Mouse (Mus musculus) left cerebral cortex, postnatal 25 days (tissue): ENCODE data around the gene Dnajc6. TPM values are rescaled to one million over a fixed set of nuclear protein-coding genes. Genes with fewer than 3 reads are reported as not detected.

ENCODE experiments used
- DNase-seq, 2 experiments: peaks; one replicate each; pipeline ENCODE4 v3.0.0; 2022; ENCODE audit warnings: low spot score in 2 of 2, mixed read lengths in 1 of 2
- intact Hi-C: fragments of 180-260 bp; cut with DNase I; formaldehyde crosslinking; loops from one replicate; pipeline ENCODE4 v1.15.1; 2025
- total RNA-seq, 2 experiments: library from RNA; stranded (reverse); gene quantifications; 2 replicates each; pipeline ENCODE4 v1.2.3; 2021

Gene Dnajc6
- total RNA-seq, 2 experiments from 2014 or later: 306 to 342 TPM

- DNase-seq: peak; percentile 35 to 61
- intact Hi-C loops: no loop called here
These were observed 55.9 kb downstream of the Dnajc6 start for GRCm38 (mm10) chr4:101552372-101552771.

DNA sequence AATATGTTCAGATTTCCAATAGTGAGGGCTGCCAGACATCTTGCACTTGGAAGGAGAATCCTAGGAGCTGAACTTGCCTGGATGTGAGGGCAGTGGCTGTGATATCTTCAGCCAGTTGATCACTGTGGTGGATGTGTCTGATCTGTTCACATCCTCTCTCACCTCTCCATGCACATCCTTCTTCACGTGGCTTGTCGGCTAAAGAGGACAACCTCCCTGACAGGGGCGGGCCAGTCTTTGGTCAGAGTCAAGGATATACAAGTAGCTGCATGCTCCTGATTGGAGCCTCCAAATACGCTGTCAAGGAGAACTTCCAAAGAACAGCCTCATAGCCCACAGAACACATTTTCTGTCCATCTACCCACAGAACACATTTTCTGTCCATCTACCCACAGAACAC lies 58.6 kb downstream of the Dnajc6 start:
- intact Hi-C loops: no loop called here

GRCm38 (mm10) chr4:101560137-101560536 lies 63.7 kb downstream of the Dnajc6 start:
- DNase-seq: no peak
- intact Hi-C loops: no loop called here

More for the DNA sequence above, 58.6 kb downstream of the Dnajc6 start:
- peak in 1 of 2 experiments; percentile 25 for DNase-seq

DNA sequence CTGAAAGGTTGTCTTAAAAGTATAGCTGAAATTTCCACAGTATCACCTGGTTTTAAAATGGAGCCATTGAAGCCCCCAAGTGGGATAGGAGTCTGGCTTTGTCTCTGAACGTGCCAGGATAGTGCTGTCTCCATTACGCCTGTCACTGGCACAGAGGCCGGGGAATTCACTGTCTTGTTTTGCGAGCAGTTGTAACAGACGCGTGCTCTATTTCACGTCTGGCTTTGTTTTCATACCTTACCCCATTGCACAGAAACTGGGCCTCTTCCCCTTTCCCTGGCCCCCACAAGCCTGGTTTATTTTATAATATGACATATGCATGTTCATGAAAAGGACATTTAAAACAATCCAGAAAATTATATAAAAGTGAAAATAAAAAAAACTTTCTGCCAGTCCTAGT lies 66.4 kb downstream of the Dnajc6 start:
- intact Hi-C loops: no loop called here

DNA sequence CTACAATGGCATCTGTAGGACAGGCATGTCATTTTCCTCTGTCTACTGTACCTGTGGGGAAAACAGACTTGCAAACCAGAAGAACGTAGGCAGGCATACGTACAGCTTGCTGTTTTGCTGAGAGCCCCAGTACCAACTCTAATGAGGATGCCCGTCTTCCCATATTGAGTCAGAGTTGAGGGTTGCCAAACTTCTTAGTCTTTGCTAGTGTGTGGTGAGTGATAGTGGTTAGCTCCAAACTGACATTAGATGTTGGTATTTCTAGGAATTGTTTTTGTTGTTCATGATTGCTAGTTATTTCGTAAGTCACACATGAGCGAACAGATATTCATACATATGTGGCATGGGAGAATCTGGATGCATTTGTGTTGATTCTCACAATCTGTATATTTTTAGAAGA lies 67.2 kb downstream of the Dnajc6 start:
- intact Hi-C loops: no loop called here
- DNase-seq: no peak

More for the DNA sequence above, 66.4 kb downstream of the Dnajc6 start:
- no peak for DNase-seq

DNA sequence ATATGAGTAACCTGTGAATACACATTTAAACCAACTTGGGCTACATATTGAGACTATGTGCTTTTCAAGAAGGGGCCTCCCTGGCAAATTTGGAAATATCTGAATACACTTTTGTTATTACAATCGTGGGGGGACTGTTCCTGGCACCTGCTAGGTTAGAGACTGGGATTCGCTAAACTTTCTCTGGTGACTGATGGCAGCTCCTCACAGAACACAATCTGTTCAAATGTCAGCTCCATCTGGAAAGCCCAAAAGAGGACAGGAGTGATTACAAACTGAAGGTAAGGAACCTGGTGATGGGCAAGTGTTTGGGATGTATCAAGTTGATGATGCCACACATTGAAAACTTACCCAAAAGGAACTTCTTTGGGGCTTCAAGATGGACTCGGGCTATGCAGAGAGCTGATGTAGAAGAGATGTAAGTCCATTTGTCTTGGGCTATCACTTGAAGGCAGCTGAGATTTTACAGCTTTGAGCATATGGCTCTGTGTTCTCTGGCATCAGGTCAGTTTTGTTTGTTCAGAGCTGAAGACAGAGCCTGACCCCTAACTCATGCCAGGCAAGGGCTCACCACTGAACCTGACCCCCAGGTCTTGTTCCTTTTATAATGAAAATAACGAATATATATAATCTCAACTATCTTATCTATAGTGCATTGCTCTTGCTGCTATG lies 68.4 kb downstream of the Dnajc6 start:
- intact Hi-C loops: no loop called here
- no peak for DNase-seq

GRCm38 (mm10) chr4:101569076-101569475 lies 72.6 kb downstream of the Dnajc6 start:
- DNase-seq: no peak
- intact Hi-C loops: no loop called here

DNA sequence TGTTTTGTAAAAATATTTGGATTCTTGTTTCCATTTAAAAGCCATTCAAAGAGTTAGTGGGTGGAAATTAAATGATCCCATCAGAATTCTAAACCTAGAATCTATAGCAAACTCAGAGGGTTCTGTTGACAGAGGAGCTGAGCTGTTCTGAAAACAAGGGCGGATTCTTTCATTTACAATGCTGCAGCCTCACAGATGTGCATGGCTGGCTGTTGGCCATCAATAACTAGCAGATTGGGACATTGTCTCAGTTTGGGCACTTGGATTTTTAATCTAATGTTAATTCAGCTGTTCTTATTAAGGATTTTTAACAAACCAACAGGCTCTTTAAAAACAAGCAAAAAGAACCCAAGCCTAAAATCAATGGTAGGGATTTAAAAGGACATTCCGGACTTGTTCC lies 75.7 kb downstream of the Dnajc6 start:
- intact Hi-C loops: no loop called here
- DNase-seq: no peak

- intact Hi-C loops: no loop called here
- no peak for DNase-seq
These were observed 78.9 kb downstream of the Dnajc6 start for GRCm38 (mm10) chr4:101575307-101575706.

DNA sequence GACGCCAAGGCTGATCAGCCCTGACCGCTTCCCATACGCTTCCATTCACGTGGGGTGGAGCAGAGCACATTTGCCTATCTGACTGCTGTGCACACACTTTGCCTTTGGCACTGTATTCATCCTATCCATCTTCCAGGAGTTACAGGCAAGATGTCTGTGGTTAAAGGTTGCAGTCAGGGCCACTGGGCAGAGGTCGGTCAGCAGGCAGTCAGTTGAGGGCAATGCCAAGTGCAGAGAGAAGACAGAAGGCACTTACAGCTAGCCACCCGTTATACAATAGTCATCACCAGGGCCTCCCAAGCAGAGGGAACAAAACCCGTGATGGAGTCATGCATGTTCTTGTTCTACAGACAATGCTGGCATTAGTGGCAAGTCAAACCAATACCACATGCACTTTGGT lies 82.3 kb downstream of the Dnajc6 start:
- DNase-seq: no peak
- intact Hi-C loops: no loop called here

- DNase-seq: peak in 1 of 2 experiments; percentile 36
- intact Hi-C loops: no loop called here
These were observed 83.1 kb downstream of the Dnajc6 start for GRCm38 (mm10) chr4:101579517-101579916.

GRCm38 (mm10) chr4:101581156-101581555 lies 84.7 kb downstream of the Dnajc6 start:
- no peak for DNase-seq
- intact Hi-C loops: no loop called here

DNA sequence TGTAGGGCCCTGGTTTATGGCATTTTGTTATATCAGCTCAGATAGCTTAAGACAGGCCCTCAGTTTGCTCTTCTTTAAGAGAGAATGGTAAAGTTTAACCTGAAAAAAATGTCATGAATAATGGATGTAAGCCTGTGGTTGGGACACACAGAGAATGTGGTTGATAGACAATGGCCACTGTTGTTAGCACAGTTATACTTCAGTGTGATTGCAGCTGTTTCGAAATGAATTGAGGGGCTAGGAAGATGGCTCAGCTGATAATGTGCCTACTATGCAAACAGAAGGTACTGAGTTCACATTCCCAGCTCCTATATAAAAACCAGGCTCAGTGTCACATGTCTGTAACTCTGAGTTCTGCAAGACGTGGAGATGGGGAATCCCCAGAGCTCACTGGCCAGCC lies 86.4 kb downstream of the Dnajc6 start:
- no peak for DNase-seq
- intact Hi-C loops: no loop called here

DNA sequence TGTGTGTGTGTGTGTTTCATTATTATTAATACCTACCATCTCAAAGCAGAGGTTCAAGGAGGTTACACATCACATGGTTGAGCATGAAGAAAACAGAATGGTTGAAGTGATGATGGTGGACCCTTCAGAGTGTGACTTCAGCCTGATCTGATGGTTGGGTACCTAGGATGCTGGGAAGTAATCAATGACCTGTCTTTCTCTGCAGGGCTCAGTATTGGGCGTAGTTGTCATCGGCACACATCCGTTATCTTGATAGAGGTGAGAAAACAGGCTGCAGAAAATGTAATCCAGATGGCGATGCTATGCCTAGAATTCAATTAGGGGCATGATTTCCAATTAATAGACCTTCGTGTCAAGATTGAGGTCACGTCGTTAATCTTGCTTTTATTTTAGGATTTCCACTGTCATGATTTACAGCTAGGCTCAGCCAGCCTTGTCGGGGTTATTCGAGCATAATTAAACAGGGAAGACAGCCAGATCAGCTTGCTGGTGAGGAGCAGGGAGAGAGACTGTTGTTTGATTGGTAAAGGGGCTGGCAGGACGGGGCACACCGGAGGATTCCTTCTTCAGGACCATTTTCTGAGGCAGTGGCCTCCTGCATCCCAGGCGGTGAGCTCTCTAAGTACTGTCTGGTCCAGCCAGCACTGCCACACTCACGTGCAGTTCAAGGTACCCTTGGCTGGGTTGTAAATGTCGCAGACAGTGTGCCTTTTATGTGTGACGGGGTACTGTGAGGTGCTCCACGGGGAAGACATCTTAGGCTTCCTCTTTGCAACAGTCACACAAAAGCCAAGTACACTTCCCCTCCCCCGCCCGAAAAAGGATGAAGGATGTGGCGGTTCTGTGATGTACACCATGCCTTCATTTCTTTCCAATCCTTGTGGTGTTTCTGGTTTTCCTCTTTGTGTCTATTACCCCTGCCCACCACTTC lies 88.3 kb downstream of the Dnajc6 start:
- no peak for DNase-seq
- intact Hi-C loops: no loop called here

GRCm38 (mm10) chr4:101585455-101586184 lies 89.2 kb downstream of the Dnajc6 start:
- intact Hi-C loops: no loop called here
- no peak for DNase-seq

- peak; percentile 50 to 67 for DNase-seq
- intact Hi-C loops: no loop called here
These were observed 92.5 kb downstream of the Dnajc6 start for GRCm38 (mm10) chr4:101588932-101589331.

DNA sequence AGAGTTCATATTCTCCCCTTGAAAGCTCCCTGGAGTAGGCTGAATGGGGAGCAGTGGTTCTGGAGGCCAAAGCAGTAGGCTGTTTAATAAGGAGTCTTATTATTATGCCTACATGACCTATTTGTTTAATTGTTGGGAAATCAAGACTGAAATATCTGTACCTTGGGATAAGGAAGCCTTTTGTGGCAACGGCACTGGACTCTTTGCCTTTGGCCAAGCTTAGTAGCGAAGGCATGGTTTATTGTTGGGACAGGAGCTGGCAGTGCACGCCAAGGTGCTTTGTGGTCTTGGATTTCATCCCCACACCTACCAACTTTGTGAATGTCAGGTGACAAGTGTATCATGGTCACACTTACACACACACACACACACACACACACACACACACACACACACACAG lies 93.3 kb downstream of the Dnajc6 start:
- DNase-seq: no peak
- intact Hi-C loops: no loop called here

DNA sequence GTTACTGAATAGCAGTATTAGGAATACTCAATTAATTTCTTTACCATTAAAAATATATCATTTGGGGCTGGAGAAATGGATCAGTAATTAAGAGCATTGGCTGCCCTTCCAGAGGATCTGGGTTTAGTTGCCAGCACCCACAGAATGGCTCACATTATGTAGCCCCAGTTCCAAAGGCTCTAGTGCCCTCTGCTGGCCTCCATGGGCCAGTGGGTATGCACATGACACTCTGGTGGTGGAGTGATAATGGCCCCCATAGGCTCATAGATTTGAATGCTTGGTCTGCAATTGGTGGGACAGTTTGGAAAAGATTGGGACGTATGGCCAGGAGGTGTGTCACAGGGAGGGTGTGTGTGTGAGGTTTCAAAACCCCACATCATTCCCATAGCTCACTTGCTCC lies 95.0 kb downstream of the Dnajc6 start:
- intact Hi-C loops: no loop called here
- DNase-seq: no peak

- intact Hi-C loops: no loop called here
- DNase-seq: no peak
These were observed 96.0 kb downstream of the Dnajc6 start for GRCm38 (mm10) chr4:101592466-101592865.

DNA sequence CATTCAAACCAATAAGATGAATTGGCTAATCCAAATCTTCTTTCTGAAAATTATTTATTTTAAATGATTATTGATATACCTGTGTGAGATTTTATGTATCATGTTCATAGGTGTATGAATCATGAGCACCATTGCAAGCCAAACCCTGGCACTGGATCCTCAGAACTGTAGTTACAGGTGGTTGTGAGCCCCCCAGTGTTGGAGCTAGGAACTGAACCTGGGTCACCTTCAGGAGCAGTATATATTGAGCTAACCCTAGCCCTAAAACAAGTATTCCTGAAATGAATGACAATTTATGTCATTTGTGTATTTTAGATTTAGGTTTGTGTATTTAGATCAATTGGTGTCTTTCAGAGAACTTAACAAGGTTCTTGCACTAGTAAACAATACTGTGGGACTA lies 105.3 kb downstream of the Dnajc6 start:
- DNase-seq: no peak
- intact Hi-C loops: no loop called here
